Mouse (Mus musculus) G1E (cell line): ENCODE results near the gene Tspan5. TPM values are rescaled to one million over a fixed set of nuclear protein-coding genes. Genes with fewer than 3 reads are reported as not detected.

Source experiments
- ATAC-seq: 2 replicates; pipeline ENCODE4 v1.8.0; 2016; ENCODE audit warnings: mild to moderate bottlenecking; ENCODE audit not compliant: insufficient number of reproducible peaks, poor library complexity, low FRiP score, severe bottlenecking; ENCODE audit errors: extremely low read depth
- DNase-seq: peaks from one replicate; pipeline ENCODE4 v3.0.0; 2012; ENCODE audit warnings: low spot score
- H3K27me3 ChIP-seq: 2 replicates; pipeline ENCODE4 v1.6.1; 2012; ENCODE audit warnings: mild to moderate bottlenecking, low read length, inconsistent platforms; ENCODE audit not compliant: insufficient read depth
- H3K36me3 ChIP-seq: replicated peaks from 2 replicates; pipeline ENCODE3; 2012; ENCODE audit warnings: mild to moderate bottlenecking, inconsistent platforms
- H3K4me1 ChIP-seq: 2 replicates; pipeline ENCODE4 v1.6.1; 2012; ENCODE audit warnings: low read depth, low read length, inconsistent platforms, mixed read lengths; ENCODE audit not compliant: insufficient read depth
- H3K4me3 ChIP-seq: 2 replicates; pipeline ENCODE4 v1.5.1; 2012; ENCODE audit warnings: low read depth, mild to moderate bottlenecking, inconsistent platforms, low read length, moderate library complexity, mixed read lengths
- H3K9me3 ChIP-seq: replicated peaks from 2 replicates; pipeline ENCODE4 v1.6.1; 2012; ENCODE audit warnings: inconsistent platforms
- CTCF ChIP-seq: IDR thresholded peaks from 2 replicates; pipeline ENCODE4 v1.5.1; 2012; ENCODE audit warnings: low read depth, low read length, inconsistent platforms, mixed read lengths
- GATA1 ChIP-seq: IDR thresholded peaks from 2 replicates; pipeline ENCODE4 v1.6.1; 2012; ENCODE audit warnings: borderline replicate concordance, low read length, inconsistent platforms, mixed read lengths
- GATA2 ChIP-seq: IDR thresholded peaks from 2 replicates; pipeline ENCODE4 v1.6.1; 2012; ENCODE audit warnings: low read depth, low read length, inconsistent platforms, borderline replicate concordance
- POLR2AphosphoS5 ChIP-seq: IDR thresholded peaks from 2 replicates; pipeline ENCODE4 v1.6.1; 2012; ENCODE audit warnings: low read depth, low read length, inconsistent platforms; ENCODE audit not compliant: insufficient replicate concordance
- TAL1 ChIP-seq: conservative IDR thresholded peaks from 2 replicates; pipeline ENCODE4 v1.6.1; 2012; ENCODE audit warnings: low read depth, low read length, inconsistent platforms, mixed read lengths
- polyA plus RNA-seq: library from polyadenylated mRNA; stranded (reverse); fragments of >175 nt; gene quantifications from 2 replicates; pipeline ENCODE4 v1.2.3, GENCODE M21; 2012
- total RNA-seq, 2 experiments: library from RNA; stranded (forward) in 1 of 2; stranded (reverse) in 1 of 2; fragments of 200-1000 nt in 1 of 2; fragments of >200 nt in 1 of 2; fragmentation: Nextera tagmentation in 1 of 2; gene quantifications; 2 replicates each; pipeline ENCODE4 v1.2.3; 2014 to 2017

Tspan5 gene
- total and polyA plus RNA-seq, 3 experiments: 0.05 TPM; not detected in 2

DNA sequence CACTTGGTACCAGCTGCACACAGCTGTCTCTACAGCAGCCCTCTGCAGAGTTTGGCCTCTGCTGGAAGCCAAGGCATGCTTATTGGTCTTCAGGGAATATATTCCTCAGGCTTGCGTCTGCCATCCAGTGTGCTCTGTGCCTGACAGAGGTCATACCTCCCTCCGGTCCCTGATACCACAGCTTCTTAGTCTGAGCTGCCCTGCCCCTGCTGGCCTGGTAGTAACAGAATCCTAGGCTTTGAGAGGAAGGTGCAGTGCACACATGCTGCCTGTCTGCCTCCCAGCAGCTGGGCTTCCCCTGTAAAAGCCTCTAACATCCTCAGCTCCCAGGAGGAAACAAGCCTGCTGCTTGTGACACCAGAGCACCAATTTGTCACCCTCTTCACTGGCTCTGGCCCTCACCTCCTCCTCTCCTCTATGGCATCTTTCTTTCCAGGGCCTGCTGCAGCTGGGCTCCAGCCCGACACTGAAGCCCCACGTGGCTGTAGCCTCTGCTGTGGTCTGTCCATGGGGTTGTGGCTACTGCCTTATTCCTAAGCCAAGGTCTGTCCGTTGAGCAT is 80.0 kb downstream of the Tspan5 start:
- H3K4me3 ChIP-seq: no peak overlapping the region
- H3K9me3 ChIP-seq: no peaks in the 10 kb centered on the region
- TF ChIP-seq POLR2AphosphoS5 (no peak), GATA1 (no peak), CTCF (no peak), TAL1 (no peak), GATA2 (no peak)
- DNase-seq: no peak
- H3K27me3 ChIP-seq: peaks cover 3% of the 10 kb centered on the region; the same call in 1 of the 2 replicates
- H3K4me1 ChIP-seq: no peaks in the 10 kb centered on the region
- H3K36me3 ChIP-seq: no peaks in the 10 kb centered on the region
- ATAC-seq: no peak

DNA sequence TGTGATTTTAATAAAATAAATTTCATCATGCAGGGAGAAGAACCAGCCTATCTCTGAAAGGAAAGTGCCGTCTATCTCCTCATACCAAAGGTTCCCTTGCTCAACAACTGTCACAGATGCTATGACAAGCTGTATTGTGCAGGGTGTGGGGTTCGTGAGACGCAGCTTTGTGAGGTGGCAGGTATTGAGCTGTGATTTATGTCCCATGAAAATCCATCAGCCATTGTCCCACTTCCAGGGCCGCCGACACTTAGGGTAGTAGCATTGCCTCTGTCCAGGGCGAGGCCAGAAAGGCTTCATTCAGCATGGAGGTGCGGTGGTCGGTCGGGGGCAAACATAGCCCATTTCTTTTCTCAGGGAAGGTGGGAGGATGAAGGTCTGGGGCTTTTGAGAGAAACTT is 81.9 kb downstream of the Tspan5 start:
- H3K4me3 ChIP-seq: no peak overlapping the region
- no peaks in the 10 kb centered on the region for H3K4me1 ChIP-seq
- TF ChIP-seq CTCF (no peak), GATA2 (no peak), TAL1 (no peak), POLR2AphosphoS5 (no peak), GATA1 (no peak)
- ATAC-seq (no peak), DNase-seq (no peak)
- no peaks in the 10 kb centered on the region for H3K9me3 ChIP-seq
- H3K27me3 ChIP-seq: peaks cover 3% of the 10 kb centered on the region; the same call in 1 of the 2 replicates
- no peaks in the 10 kb centered on the region for H3K36me3 ChIP-seq

DNA sequence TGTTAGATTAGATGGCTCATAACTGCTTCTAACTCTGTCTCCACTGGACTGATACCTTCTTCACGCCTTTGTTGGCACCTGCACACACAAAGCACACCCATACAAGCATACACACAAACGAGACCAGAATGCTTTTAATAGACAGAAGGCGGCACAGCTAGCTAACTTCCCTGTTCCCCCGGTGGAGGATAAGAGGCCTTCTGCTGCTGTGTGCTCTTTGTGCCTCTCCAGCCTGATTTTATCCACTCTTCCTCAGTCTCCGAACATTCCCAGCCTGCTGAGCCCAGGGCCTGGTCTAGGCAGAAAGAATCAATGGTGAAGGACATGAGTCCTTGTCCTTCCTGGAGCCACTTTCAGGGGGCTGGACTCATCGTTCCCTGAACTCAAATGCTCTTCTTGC is 83.3 kb downstream of the Tspan5 start:
- H3K4me3 ChIP-seq: no peak overlapping the region
- no peaks in the 10 kb centered on the region for H3K36me3 ChIP-seq
- TF ChIP-seq GATA1: no peak
- TF ChIP-seq GATA2: no peak
- TF ChIP-seq POLR2AphosphoS5: no peak
- no peak for TF ChIP-seq TAL1
- no peak for TF ChIP-seq CTCF
- peaks cover 3% of the 10 kb centered on the region; the same call in 1 of the 2 replicates for H3K27me3 ChIP-seq
- DNase-seq (no peak), ATAC-seq (no peak)
- H3K9me3 ChIP-seq: no peaks in the 10 kb centered on the region
- H3K4me1 ChIP-seq: no peaks in the 10 kb centered on the region

DNA sequence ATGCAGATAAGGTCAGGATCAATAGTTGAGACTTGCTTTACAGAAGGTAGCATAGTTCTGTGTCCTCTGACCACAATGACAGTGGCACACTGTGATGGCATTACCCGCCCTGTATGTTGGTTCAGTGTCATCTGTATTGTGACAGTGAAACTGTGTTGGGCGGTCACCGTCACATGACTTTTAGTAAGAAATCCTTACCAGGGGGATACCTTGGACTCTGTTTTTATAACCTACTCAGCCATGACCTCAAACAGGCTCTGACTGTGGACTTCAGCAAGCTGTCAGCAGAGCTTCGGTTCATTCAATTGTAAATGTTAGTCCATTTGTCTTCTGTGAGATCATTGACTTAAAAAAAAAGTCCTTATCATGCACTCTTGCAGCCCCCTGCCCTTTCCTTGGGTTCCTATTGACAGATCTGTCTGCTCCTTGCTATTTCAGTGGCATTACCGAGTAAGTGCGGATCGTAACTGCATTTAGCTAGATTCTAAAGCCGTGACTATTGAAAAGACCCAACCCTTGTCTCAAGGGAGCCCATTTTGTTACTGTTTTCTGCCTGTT is 84.3 kb downstream of the Tspan5 start:
- no peak for ATAC-seq
- peaks cover 3% of the 10 kb centered on the region; the same call in 1 of the 2 replicates for H3K27me3 ChIP-seq
- TF ChIP-seq GATA1 (no peak), CTCF (no peak), TAL1 (no peak), POLR2AphosphoS5 (no peak), GATA2 (no peak)
- no peak overlapping the region for H3K4me3 ChIP-seq
- H3K36me3 ChIP-seq: no peaks in the 10 kb centered on the region
- no peak for DNase-seq
- no peaks in the 10 kb centered on the region for H3K9me3 ChIP-seq
- no peaks in the 10 kb centered on the region for H3K4me1 ChIP-seq

DNA sequence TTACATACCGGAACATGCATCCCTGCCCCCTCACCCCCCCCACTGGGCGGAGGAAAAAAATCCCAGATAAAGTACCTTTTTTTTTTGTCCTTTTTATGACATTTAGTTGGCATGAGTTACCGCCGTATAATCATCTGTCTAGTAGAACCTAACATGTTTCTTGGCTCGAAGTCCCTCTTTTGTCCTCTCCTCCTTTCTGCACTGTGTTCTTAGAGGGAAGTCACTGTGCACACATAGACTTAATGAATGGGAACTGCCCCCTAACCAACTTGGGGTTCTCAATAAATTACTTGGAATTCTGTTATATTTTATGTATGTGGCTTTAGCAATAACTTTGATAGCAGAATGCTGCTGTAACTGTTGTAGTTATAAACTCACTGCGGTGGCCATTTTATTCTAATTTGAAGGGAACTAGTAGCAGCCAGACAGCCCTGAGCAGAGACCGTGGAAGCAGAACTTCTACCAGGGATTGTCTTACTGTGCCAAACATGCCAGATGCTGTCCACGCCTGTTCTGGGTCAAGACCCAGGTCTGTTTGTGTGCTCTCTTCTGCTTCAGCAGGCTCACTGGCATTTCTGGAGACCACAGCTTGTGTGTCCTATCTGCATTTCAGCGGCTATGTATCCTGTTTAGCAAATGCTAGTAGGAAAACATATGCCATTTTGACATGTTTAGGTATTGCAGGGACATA is 91.0 kb downstream of the Tspan5 start:
- no peak for ATAC-seq
- TF ChIP-seq TAL1 (no peak), POLR2AphosphoS5 (no peak), CTCF (no peak), GATA1 (no peak), GATA2 (no peak)
- DNase-seq: no peak
- H3K4me1 ChIP-seq: no peaks in the 10 kb centered on the region
- no peaks in the 10 kb centered on the region for H3K36me3 ChIP-seq
- H3K9me3 ChIP-seq: no peaks in the 10 kb centered on the region
- no peak overlapping the region for H3K4me3 ChIP-seq
- H3K27me3 ChIP-seq: peaks cover 3% of the 10 kb centered on the region

DNA sequence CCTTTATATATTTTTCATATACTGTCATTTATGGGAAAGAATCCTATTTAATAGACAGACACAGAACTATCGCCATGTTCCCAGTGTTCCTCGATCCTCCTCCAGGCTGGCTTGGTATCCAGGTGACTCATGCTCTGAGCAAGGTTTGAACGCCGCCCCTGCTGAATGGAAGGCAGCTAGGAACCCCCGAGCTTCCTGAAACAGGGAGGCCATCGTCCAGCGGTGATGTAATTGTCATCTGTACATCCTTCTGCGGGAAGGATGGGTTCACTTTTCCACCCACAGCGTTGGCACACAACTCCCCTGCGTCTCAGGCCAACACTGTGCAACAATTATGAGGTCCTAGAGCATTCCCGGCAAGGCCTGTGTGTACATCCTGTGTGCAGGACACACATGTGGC is 92.2 kb downstream of the Tspan5 start:
- no peaks in the 10 kb centered on the region for H3K4me1 ChIP-seq
- peaks cover 3% of the 10 kb centered on the region for H3K27me3 ChIP-seq
- ATAC-seq (no peak), DNase-seq (no peak)
- no peak overlapping the region for H3K4me3 ChIP-seq
- TF ChIP-seq CTCF (no peak), GATA1 (no peak), POLR2AphosphoS5 (no peak), GATA2 (no peak), TAL1 (no peak)
- no peaks in the 10 kb centered on the region for H3K36me3 ChIP-seq
- H3K9me3 ChIP-seq: no peaks in the 10 kb centered on the region
